Mouse (Mus musculus) gastrocnemius, postnatal 4 days (tissue): ENCODE measurements around the gene Rpl10a. TPM values are rescaled to one million over a fixed set of nuclear protein-coding genes. Genes with fewer than 3 reads are reported as not detected.
"Not testable (repeated sequence)": the region's sequence is repeated elsewhere in the genome, so short reads cannot be mapped to it uniquely, and the experiment has no call there.

Experiments used
- DNase-seq, 2 experiments: peaks; one replicate each; pipeline ENCODE4 v3.0.0; 2021 to 2022; ENCODE audit warnings: low spot score in 2 of 2, mixed read lengths in 2 of 2
- total RNA-seq, 2 experiments: library from RNA; stranded (reverse); gene quantifications; 2 replicates each; pipeline ENCODE4 v1.2.3; 2021

Gene Rpl10a
- total RNA-seq, 2 experiments from 2014 or later, result 919 to 955 TPM

DNA sequence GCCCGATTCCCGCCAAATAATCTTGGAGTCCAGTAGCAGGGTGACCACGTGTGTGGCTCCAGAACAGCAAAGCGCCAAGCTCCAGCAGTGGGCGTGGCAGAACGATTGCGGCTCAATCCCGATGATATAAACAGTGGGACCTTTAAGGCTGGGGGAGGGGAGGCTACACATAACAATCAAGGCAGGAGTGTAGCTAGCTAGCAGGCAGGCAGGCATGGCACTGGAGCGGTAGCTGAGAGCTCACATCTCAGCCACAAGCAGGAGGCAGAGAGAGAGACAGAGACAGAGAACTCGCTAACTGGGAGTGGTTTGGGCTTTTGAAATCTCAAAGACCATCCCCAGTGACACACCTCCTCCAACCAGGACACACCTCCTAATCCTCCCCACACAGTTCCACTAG is 23.1 kb upstream of the Rpl10a start:
- no peak for DNase-seq

GRCm38 (mm10) chr17:28308297-28309195 is 19.7 kb upstream of the Rpl10a start:
- peak; percentile 78 to 89 for DNase-seq

GRCm38 (mm10) chr17:28310831-28311230 is 17.4 kb upstream of the Rpl10a start:
- no peak for DNase-seq

GRCm38 (mm10) chr17:28311366-28312132 is 16.7 kb upstream of the Rpl10a start:
- no peak for DNase-seq

DNA sequence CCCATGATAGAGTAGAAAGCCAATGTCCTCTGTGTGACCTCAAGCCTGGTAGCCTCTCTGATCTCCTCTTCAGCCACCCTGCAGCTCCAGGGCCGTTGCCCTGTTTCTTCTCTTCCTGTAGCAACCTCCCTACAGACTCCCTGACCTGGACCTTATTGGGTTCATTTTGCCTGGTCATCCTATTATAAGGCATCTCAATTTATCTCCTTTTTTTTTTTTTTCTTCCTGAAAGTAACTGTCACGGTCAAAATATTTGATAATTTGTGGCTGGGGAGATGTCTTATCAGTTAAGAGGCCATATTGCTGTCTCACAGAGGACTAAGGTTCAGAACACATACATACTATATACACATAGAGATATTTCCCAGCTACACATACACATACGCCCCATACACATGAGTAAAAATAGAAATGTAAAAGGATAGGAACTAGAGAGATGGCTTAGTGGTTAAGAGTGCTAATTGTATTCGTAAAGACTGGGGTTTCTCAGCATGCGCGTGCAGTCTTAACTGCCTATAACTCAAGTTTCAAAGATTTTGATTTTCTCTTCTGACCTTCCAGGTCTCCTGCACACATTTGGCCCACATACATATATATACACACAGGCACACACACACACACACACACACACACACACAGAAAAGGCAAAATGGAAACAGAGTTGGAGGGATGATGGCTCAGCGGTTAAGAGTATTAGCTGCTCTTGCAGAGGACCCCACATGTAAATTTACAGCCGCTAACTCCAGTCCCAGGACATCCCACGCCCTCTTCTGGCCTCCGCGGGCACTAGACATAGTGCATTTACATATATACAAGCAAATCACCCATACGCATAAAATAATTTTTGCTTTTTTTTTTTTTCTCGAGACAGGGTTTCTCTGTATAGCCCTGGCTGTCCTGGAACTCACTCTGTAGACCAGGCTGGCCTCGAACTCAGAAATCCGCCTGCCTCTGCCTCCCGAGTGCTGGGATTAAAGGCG is 15.7 kb upstream of the Rpl10a start:
- no peak for DNase-seq

GRCm38 (mm10) chr17:28313212-28313879 is 14.9 kb upstream of the Rpl10a start, which contains the start of gene Fance:
TSS of gene Fance (plus strand) at chr17:28313519.
- DNase-seq, result peak; percentile 88 to 97

GRCm38 (mm10) chr17:28313880-28314225 is 14.4 kb upstream of the Rpl10a start:
- DNase-seq, result no peak

GRCm38 (mm10) chr17:28315611-28316160 is 12.6 kb upstream of the Rpl10a start:
- DNase-seq, result no peak

- no peak for DNase-seq
Observed at GRCm38 (mm10) chr17:28316476-28316875, 11.8 kb upstream of the Rpl10a start.

DNA sequence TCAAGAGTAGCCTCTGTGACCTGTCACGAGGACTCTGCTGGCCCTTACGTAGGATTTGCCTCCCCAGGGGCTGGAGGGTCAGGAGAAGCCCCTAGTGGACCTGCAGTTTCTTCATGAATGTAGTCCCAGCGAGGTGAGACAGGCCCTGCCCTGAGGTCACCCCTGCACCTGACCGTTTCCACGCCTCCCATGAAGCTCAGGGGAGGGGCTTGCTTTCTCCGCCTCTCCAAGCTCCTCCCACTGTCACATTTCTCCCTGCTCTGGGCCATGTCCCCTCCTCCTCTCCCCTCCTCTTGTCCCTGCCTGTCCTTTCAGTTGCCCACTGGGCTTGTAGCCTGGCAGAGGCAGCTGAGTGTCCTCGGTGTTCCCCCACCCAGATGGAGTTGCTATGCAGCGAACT is 11.2 kb upstream of the Rpl10a start:
- no peak for DNase-seq

- DNase-seq, result no peak
Observed at GRCm38 (mm10) chr17:28317725-28318124, 10.5 kb upstream of the Rpl10a start.

- DNase-seq, result no peak
Observed at GRCm38 (mm10) chr17:28321700-28322099, 6.6 kb upstream of the Rpl10a start.

GRCm38 (mm10) chr17:28323786-28324185 is 4.5 kb upstream of the Rpl10a start:
- DNase-seq, result no peak

DNA sequence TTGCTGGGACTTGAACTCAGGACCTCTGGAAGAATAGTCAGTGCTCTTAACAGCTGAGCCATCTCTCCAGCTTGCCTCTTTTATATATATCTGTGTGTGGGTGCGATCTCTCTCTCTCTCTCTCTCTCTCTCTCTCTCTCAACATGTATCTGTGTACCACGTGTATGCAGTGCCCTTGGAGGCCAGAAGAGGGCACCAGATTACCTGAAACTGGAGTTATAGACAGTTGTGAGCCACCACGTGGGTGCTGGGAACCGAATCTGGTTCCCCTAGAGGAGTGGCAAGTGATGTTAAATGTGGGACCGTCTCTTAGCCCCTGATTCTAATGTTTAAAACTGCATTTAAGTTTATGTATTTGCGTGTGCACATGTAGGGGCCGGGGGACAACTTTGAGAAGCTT is 3.9 kb upstream of the Rpl10a start:
- DNase-seq, result not testable (repeated sequence)

- DNase-seq, result no peak
Observed at GRCm38 (mm10) chr17:28325751-28326150, 2.5 kb upstream of the Rpl10a start.

GRCm38 (mm10) chr17:28326951-28327350 is 1.3 kb upstream of the Rpl10a start:
- DNase-seq, result no peak

- DNase-seq, result no peak
Observed at GRCm38 (mm10) chr17:28327673-28328325, 472 bp upstream of the Rpl10a start.

DNA sequence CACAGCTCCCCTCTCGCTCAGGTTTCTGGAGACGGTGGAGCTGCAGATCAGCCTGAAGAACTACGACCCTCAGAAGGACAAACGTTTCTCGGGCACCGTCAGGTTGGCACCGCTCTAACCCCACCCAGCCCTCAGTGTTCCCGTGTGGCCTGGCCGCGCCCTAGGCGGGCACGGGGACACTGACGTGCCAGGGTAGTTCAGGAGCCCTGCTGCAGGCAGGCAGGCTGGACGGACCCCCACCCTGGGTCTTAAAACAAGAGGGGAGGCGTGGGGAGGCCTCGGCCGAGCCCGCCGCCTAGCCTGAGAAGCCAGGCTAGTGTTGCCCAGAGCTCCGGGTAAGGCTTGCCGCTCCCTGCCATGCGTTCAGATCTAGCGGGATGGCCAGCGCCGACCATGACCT is 675 bp downstream of the Rpl10a start:
- DNase-seq, result no peak

DNA sequence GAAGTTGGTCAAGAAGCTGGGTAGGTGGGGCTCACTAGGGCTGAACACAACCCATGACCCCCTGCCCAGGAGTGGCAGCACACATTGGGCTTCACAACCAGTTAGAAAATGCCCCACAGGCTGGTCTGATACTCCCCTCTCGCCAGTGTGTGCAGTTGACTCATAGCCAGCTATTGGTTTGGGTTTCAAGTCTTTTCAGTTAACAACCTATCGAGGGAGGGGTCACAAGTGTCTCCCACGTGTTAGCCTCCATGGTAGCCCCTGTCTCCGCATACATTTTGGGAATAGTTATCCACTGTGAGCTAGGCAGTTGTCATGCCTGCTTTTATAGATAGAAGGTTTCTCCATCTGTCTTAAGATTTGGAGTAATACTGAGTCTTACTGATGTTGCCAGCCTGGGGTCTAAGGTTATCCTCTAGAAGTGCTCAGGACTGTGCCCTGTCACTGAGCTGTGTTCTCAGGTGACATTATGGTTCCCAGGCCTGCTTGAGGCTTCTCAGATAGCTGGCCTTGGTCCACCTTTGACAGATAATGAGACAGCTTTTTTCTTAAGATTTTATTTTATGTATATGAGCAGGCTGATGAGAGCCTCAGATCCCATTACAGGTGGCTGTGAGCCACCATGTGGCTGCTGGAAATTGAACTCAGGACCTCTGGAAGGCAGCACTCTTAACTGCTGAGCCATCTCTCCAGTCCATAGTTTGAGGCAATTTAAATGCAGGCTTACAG is 1.4 kb downstream of the Rpl10a start:
- DNase-seq, result no peak
